Mouse (Mus musculus) kidney, adult 2 months (tissue): ENCODE measurements around the gene Whamm. TPM values are rescaled to one million over a fixed set of nuclear protein-coding genes. Genes with fewer than 3 reads are reported as not detected.

Source experiments
- DNase-seq: peaks from one replicate; pipeline ENCODE4 v3.0.0; 2021
- H3K27ac ChIP-seq: fragments of 200-500 bp; 2 replicates; pipeline ENCODE4 v1.5.1; 2012; ENCODE audit warnings: low read depth, low read length, control low read depth, inconsistent platforms; ENCODE audit not compliant: insufficient read depth
- H3K27me3 ChIP-seq: fragments of 200-500 bp; replicated peaks from 2 replicates; pipeline ENCODE4 v1.6.1; 2012; ENCODE audit warnings: mild to moderate bottlenecking, moderate library complexity, low read length, inconsistent platforms; ENCODE audit not compliant: control insufficient read depth, insufficient read depth
- H3K36me3 ChIP-seq: fragments of 200-500 bp; 2 replicates; pipeline ENCODE4 v1.6.1; 2012; ENCODE audit warnings: mild to moderate bottlenecking, moderate library complexity, low read length, inconsistent platforms; ENCODE audit not compliant: control insufficient read depth, insufficient read depth
- H3K4me1 ChIP-seq: fragments of 200-500 bp; 2 replicates; pipeline ENCODE4 v1.6.1; 2011; ENCODE audit warnings: low read length; ENCODE audit not compliant: control insufficient read depth, insufficient read depth
- H3K4me3 ChIP-seq: fragments of 200-500 bp; 2 replicates; pipeline ENCODE4 v1.5.1; 2011; ENCODE audit warnings: mild to moderate bottlenecking, low read depth, low read length, control low read depth; ENCODE audit not compliant: insufficient read depth
- CTCF ChIP-seq: fragments of 200-500 bp; conservative IDR thresholded peaks from 2 replicates; pipeline ENCODE4 v1.5.1; 2011; ENCODE audit warnings: low read depth, mild to moderate bottlenecking, control low read depth, low read length, moderate library complexity, mixed read lengths; ENCODE audit not compliant: insufficient read depth, insufficient read length
- POLR2A ChIP-seq: fragments of 200-500 bp; IDR thresholded peaks from one replicate; pipeline ENCODE4 v1.6.1; 2011; ENCODE audit warnings: low read depth, low read length, control low read depth
- WGBS: fragments of 180-500 bp; shearing (Covaris S2); methylation state at CpG from one replicate; pipeline ENCODE4 v1.1.7; 2018; 5-methylcytosine and 5-hydroxymethylcytosine counted together
- polyA plus RNA-seq: library from polyadenylated mRNA; depleted of rRNA; stranded (reverse); fragments of >200 nt; gene quantifications from 2 replicates; pipeline ENCODE4 v1.2.3, GENCODE M21; 2012; rRNA removed

Whamm gene
- polyA plus RNA-seq = 14.1 and 16.0 TPM in 2 replicates

- peak; percentile 94 for TF ChIP-seq POLR2A
- no peak for TF ChIP-seq CTCF
- Histone ChIP-seq H3K4me3 (peak within 1 kb of the TSS; percentile 89), H3K27me3 (no peaks in the 10 kb centered on the region), H3K27ac (peak within 1 kb of the TSS; percentile 87), H3K4me1 (peaks cover 5% of the 10 kb centered on the region; the same call in 1 of the 2 replicates), H3K36me3 (no peaks in the 10 kb centered on the region)
- under 1% methylated on average over 94 of the region's 96 CpGs for WGBS
- DNase-seq = peak; percentile 97
These were observed at the start of gene Whamm for GRCm38 (mm10) chr7:81571108-81571940. Whamm (plus strand) TSS chr7:81571266.

DNA sequence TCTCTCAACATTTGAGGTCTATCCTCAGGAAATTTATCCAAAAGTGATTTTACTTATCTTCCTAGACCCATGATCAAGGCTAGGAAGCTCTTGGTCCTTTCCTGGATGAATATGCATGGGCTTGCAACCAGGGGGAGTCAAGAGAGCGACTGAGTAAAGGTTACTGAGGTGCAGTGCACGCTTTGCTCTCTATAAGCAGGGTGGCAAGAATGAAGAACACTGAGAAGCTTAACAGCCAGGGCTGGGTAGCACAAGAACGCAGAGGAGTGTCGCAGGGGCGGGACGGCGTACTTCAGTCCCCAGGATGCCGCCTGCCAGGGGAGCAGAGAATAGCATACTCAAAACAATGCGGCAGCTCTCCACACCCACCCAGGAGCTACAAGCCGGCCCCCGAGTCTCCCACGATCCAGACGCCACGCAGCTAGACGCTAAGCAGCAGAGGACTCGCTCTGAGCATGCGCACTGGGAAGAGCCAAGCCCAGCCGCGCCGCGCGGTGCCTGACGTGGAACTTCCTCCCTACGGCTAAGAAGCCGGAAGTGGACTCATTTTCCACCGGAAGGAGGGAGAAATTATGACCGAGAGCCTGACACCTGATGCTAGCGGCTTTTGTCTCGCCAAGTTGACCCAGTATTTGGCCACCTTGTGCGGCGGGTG is 47.9 kb upstream of the Whamm start:
- Histone ChIP-seq H3K4me1 (peaks cover 13% of the 10 kb centered on the region), H3K27ac (peak overlapping the region; percentile 81), H3K36me3 (no peaks in the 10 kb centered on the region), H3K4me3 (peak overlapping the region; percentile 98), H3K27me3 (no peaks in the 10 kb centered on the region)
- peak; percentile 93 for DNase-seq
- under 1% methylated on average over 31 of the region's 31 CpGs for WGBS
- TF ChIP-seq POLR2A = peak; percentile 78
- TF ChIP-seq CTCF = no peak

DNA sequence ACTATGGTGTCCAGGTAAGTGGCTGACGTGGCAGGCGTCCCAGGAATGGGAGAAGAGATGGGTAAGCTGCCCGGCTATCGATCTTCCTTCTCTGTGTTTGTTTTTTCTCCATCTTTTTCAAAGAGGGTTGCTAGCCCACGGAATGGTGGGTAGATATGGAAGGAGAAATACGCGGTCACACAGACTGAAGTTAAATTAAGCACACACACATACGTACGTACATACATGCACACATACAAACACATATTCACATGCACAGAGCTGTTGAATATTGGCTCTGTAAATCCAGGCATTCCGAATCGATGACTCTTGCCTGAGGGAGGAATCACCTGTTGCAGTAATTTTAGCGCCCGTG is 47.4 kb upstream of the Whamm start:
- peak overlapping the region; percentile 98 for H3K4me3 ChIP-seq
- H3K27me3 ChIP-seq = no peaks in the 10 kb centered on the region
- no peak for TF ChIP-seq POLR2A
- TF ChIP-seq CTCF = no peak
- WGBS = 3% methylated on average over 13 of the region's 13 CpGs
- H3K27ac ChIP-seq = peak overlapping the region; percentile 59; the same call in 1 of the 2 replicates
- no peak for DNase-seq
- H3K36me3 ChIP-seq = no peaks in the 10 kb centered on the region
- H3K4me1 ChIP-seq = peaks cover 13% of the 10 kb centered on the region

DNA sequence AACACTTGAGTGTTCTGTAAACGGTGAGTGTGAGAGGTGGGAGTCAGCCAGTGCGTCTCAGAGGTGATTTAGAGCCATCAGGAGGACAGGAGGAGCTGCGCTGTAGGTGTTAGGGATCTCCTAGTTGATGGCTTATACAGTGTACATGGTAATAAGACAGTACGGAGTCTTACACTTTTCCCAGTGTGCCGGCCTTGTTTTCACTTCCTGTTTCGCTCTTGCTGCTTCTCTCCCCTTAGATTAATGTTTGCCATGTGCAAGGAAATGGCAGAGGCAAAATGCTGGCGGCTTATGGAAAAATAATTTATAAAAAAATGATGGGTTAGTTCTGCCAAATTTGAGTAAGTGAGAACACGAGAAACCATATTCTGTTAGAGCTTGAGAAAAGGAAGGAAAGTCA is 42.1 kb upstream of the Whamm start:
- H3K27ac ChIP-seq = no peak overlapping the region
- TF ChIP-seq CTCF (no peak), POLR2A (no peak)
- WGBS = 70% methylated on average over 8 of the region's 8 CpGs
- no peaks in the 10 kb centered on the region for H3K27me3 ChIP-seq
- no peak overlapping the region for H3K4me3 ChIP-seq
- H3K36me3 ChIP-seq = peaks cover 2% of the 10 kb centered on the region
- peaks cover 8% of the 10 kb centered on the region; the same call in 1 of the 2 replicates for H3K4me1 ChIP-seq
- no peak for DNase-seq

DNA sequence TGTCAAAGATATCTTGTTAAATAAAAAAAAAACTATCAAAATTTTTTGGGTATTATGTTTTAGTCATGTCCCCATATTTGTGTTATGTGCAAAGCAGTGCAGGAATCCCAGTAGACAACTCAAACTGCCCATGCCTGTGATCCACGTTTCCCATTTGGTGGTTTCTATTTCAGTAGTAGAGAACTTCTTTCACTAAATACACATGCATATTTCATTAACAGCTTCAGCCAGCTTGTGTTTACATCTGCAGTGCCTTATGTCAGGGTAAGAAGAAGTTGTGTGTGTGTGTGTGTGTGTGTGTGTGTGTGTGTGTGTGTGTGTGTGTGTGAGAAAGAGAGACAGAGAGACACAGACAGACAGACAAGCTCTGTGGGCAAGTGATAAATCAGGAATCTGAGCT is 39.6 kb upstream of the Whamm start:
- Histone ChIP-seq H3K27me3 (no peaks in the 10 kb centered on the region), H3K4me1 (no peaks in the 10 kb centered on the region), H3K36me3 (peaks cover 2% of the 10 kb centered on the region), H3K27ac (no peak overlapping the region), H3K4me3 (no peak overlapping the region)
- DNase-seq = no peak
- no peak for TF ChIP-seq CTCF
- TF ChIP-seq POLR2A = no peak
- WGBS = 74% methylated on average over 1 of the region's 1 CpGs

- H3K27me3 ChIP-seq = no peaks in the 10 kb centered on the region
- no peak for DNase-seq
- peaks cover 2% of the 10 kb centered on the region; the same call in 1 of the 2 replicates for H3K36me3 ChIP-seq
- TF ChIP-seq CTCF (no peak), POLR2A (no peak)
- H3K4me3 ChIP-seq = no peak overlapping the region
- H3K27ac ChIP-seq = no peak overlapping the region
- 93% methylated on average over 4 of the region's 4 CpGs for WGBS
- H3K4me1 ChIP-seq = no peaks in the 10 kb centered on the region
These were observed 34.6 kb upstream of the Whamm start for GRCm38 (mm10) chr7:81536478-81536877.

- no peaks in the 10 kb centered on the region for H3K4me1 ChIP-seq
- H3K27ac ChIP-seq = no peak overlapping the region
- no peak for DNase-seq
- H3K4me3 ChIP-seq = no peak overlapping the region
- no peaks in the 10 kb centered on the region for H3K27me3 ChIP-seq
- H3K36me3 ChIP-seq = no peaks in the 10 kb centered on the region; the same call in 1 of the 2 replicates
- TF ChIP-seq CTCF = no peak
- TF ChIP-seq POLR2A = no peak
- WGBS = 83% methylated on average over 2 of the region's 2 CpGs
These were observed 32.9 kb upstream of the Whamm start for GRCm38 (mm10) chr7:81538070-81538675.
